Mouse (Mus musculus) retina, postnatal 1 day (tissue): ENCODE data around the gene Mbd6.
A peak's percentile ranks its signal among the peaks of the same experiment; 100 is the strongest.

Experiments used
- DNase-seq: peaks from one replicate; pipeline ENCODE4 v3.0.0-alpha.2; 2012

Mbd6 gene

DNA sequence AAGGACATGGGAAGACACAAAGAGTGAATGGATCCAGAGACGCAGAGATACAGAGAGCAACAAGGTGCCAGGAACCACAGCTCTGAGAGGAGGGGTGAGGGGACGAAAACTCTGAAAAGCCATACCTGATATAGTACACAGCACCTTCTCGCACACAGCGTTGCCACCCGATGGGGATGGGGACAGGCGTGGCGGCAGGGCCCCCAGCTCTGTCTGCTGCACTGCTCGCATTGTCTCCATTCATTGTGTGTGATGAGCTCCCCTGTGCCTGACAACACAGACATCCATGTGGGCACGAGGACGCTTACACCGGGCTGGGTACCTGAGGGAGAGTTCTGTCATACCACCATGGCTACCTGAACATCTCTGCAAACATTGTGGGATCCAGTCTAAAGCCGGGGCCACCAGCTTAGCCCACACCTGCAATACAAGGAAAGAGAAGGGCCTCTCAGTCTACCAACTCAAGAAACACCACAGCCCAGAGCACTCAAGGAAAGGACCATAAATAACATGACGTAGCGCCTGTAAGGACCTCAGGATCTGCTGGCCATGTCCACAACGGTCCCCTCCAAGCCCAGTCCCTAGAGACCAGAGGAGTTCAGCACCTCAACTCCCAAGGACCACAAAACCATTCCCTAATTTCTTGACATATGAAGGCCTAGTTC, 1.4 kb downstream of the Mbd6 start:
- DNase-seq = no peak

DNA sequence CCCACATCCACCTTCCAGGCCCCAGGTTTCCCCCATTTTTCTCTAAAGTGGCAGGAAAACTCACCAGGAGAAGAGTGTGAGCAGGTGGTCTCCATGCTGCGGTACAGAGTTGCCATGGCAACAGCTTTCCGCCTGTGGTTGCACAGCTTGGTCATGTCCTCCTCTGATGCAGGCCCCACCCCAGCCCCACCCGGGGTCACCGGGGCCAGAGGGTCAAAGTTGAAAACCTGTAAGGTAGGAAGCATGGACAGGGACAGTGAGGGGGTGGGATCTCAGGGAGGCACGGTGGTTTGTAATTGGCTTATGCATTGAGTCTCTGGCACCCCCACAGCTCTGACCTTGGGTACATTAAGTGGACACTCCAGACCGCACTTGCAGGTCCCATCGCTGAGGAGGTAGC, 2.1 kb downstream of the Mbd6 start:
- DNase-seq = peak; percentile 40

DNA sequence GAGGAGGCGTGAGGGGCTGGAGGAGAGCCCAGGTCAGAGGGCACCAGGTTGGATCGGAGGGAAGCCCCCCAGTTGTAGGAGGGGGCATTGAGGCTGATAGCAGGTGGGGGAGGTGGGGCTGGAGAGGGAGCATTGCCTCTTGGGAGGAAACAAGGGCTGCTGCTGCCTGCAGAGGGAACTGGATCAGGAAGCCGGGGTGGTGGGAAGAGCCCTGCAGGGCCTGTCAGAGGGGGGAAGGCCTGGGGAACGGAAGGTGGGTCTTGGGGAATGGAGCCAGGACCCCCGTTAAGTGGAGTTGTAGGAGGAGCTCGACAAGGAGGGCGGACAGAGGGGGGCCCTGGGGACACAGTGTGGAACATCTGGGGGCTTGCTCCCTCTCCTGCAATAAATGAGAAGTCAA, 2.6 kb downstream of the Mbd6 start:
- no peak for DNase-seq

DNA sequence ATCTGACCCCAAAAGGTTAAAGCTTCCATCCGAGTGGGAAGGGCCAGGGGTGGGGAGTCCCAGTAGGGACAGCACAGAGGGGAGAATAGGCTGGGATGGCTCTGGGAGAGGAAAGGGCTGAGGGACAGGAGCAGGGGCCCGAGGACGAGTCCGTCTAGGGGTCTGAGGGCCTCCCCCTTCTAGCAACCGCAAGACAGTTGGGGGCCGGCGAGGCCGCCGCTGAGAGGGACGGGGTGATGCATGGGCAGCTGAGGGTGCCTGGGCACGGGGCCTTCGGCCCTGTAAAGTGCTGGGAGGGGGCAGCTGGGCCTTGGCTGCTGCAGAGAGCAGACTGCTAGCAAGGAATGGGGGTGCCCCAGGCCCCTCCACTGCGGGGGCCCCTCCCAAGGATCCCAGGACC, 3.2 kb downstream of the Mbd6 start:
- no peak for DNase-seq

DNA sequence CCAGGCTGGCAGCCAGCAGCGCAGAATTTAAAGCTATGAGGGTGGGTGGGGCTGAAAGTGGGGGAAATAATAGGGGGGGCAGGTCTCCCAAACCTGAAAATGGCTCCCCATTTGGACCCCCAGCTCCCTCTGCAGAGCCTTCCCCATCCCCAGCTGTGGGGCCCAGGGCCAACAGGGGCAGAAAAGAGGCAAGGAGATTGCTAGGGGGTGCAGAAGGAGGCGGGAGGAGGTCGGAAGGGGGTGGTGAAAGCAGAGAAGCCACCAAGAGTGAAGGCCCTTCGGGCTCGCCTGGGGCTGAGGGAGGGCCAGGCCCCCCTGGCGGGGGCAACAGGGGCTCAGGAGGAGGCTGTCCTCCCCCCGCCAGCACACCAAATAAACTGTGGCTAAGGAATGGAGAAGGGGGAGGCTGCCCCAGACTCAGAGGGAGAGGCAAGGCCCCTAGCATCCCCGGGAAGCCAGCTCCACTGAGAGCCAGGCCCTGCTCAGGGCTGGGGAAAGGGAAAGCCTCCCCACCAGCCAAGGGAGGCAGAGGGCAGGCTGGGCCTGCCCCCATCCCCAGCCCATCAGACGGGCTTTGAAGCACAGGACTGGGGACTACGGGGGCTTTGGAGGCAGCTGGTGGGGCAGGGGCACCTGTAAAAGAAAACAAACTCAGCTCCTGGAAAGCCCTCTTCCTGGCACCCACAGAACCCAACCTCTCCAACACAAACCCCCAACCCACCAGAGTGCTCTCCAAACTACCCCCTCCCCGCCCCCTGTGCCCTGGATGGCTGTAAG, 3.9 kb downstream of the Mbd6 start:
- DNase-seq = no peak

DNA sequence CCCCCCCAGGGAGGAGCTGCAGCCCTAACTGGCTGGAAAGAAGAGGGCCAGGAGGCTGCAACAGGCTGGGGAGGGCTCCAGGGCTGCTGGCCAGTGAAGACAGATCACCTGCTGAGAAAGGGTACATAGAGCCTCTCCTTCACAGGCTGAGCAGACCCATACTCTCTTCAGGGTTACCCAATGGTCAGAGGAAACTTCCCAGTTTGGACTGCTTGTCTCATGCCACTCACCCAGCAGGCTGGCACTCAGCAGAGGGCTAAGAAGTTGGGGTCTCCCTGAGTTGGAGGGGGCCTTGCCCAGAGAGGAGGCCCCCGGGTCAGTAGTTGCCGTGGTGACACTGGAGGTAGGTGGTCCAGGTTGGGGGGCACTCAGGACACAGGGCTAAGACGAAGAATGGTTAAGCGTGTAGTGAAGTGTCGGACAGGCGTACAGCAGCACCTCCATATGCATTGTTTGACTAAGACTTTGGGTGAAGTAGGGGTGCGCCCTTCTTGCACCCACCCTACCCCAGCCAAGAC, 4.7 kb downstream of the Mbd6 start:
- no peak for DNase-seq

DNA sequence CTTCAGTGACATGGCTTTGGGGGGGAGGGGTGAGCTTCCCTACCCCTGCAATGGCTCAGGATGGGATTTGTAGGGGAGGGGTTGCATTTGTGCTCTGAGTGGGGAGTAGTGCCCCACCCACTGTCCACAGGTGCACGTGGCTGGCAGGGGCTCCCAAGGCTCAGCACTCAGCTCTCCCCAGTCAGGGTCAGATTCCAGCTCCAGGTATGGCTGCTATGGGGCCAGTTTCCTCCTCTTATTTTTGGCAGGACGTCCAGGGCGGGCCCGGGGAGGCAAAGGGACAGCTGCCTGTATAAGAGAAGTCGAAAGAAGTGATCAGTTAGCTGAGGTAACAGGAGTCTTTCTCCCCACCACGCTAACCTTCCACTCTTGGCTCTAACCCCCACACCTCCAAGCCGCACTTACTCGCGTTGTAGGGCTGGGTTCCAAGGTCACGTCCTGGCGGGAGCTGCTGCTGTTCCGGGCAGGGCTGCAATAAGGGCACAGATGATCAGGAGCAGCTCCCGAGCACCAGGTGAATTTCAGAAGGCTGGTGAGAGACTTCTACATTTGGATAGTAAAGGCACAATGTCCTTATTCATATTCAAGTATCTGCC, 6.1 kb downstream of the Mbd6 start:
- no peak for DNase-seq

DNA sequence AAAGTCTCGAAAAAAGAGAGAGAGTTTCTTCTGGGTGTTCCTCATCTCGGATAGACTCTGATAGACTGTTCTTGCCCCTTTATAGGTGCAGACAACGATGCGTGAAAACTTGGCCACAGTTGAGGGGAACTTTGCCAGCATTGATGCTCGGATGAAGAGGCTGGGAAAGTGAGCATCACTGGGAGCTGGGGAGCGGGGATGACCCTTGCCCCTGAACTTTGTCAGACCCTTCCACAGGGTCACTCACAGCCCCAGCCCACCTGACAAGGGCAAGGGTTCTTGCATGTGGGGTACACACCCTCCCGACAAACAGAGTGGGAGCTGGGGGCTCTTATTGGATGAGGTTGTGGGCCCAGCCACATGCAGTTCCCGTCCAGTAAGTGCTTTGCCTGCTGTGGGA, 7.5 kb downstream of the Mbd6 start:
- DNase-seq = no peak

DNA sequence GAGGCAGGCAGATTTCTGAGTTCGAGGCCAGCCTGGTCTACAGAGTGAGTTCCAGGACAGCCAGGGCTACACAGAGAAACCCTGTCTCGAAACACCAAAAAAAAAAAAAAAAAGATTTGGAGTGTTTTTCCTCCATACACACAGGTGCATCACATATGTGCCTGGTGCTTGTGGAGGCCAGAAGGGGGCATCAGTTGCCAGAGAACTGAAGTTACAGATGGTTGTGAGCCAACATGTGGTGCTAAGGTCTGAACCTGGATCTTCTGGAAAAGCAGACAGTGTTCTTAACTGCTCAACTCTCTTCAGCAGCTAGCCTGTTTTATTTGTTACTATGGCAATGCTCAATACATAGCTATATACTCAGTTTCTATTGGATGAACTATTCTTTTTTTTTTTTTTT, 9.1 kb downstream of the Mbd6 start:
- no peak for DNase-seq

DNA sequence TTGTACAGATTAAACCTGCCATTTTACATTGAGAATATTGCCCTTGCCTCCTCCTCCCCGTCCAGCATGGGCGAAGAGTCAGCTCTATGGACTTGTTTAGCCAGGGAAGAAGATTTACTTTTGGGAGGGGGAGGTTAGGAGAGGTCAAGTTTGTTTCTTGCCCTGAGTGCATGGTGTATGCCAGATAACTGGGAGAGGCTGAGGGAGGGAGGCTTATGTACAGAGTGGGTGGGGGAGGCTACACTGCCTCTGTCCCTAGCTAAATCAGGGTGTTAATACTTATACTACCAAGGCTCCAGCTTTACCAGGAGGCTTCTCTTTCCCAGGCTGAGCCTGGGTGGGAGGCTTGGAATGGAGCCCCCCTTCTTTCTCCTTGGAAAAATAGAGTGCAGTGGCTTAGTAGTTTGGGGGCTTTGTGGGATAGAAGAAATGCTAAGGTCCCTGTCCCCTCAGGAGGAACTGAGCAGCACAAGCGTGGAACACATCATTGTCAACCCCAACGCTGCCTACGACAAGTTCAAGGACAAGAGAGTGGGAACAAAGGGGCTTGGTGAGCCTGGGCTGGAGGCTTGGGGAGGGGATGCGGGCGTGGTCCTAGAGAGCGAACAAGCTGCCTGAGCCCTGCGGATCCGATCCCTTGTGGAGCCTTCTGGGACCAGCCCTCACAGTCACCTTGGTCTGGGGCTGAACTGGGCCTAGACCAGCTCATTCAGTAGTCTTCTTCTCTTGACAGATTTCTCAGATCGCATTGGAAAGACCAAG, 14.4 kb downstream of the Mbd6 start:
- DNase-seq = no peak

DNA sequence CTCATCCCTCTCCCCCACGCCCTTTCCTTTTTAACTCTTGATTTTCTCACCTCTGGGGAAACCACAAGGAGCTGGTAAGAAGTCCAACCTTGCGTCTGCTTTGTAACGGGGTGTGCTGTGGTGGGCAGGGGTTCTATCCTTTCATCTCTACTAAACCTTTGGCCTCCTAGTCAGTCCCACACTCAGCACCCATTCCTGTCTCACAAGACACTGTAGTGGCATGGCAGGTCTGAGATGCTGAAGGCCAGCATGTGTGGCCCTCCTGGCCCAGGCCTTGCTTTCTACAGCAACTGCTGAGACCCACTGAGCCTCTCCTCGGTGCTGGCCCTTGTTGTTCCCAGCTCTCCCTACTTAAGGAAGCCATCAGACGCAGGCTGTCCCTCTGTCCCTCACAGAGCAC, 16.4 kb downstream of the Mbd6 start:
- DNase-seq = no peak

DNA sequence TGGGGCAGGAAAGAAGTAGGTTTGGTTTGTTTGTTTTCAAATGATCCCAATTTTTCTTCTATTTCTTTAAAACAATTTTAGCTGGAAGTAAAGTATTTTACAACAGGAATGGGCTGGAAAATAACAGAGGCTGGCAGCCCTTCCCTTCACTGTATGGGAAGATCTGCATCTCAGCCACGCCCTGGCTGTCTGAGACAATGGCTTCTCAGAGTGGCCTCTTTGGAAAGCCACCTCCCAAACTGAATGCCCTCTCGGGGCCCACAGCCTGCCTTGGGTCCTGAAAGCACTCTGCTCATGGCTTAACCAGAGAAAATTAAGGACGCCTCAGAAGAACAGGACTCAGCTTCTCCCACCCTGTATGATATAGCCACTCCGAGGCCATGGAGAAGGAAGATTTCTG, 18.9 kb downstream of the Mbd6 start:
- no peak for DNase-seq

DNA sequence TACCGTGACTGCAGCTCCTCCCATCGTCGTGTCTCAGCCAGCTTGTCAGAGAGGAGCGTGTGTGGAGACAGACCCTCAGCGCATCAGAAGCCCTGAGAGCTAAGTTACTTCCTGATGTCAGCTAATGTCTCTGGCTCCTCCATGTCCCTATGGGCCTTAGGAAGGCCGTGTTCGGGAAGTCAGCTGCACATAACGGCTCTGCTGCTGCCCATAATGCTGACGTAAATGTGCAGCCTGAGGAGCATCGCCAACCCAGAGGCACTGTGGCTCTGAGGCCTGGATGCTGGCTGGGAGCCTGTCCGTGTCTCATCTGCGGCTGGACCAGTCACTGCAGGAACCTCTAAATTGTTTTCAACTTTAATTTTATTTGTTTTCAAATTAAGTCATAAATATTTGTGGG, 19.8 kb downstream of the Mbd6 start:
- peak; percentile 19 for DNase-seq

DNA sequence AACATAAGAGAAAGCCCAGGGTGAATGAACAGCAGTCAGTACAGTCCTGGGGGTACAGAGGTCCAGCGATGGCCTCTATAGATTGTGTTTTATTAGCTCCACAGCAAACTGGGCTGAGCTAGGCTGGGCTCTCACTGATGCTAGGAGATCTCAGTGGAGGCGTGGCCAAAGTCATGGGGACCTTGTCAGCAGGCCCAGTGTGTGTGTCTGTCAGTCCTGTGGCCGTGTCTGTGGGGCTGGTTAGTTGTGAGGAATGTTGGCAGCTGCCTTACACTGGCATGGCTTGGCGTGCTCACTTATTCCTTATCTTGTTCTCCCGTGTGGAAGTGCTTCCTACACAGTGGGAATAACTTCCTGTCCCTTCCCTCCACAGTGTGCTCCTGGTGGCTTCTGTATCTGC, 20.4 kb downstream of the Mbd6 start:
- no peak for DNase-seq

DNA sequence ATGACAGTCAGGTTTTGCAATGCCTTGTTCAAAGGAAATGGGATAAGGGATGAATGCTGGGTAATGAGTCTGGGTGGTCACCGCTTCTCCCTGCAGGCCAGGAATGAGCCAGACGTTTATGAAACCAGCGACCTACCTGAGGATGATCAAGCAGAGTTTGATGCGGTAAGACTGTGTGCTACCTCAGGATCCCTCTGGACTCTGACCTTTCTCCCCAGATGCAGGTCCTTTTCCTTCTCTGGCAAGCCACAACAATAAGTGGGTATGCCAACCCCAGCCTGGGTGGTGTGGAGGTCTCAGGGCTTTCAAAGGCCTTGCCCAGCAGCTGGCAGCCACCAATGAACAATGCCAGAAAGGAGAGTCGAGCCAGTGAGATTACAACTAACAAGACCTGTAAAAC, 21.5 kb downstream of the Mbd6 start:
- no peak for DNase-seq

DNA sequence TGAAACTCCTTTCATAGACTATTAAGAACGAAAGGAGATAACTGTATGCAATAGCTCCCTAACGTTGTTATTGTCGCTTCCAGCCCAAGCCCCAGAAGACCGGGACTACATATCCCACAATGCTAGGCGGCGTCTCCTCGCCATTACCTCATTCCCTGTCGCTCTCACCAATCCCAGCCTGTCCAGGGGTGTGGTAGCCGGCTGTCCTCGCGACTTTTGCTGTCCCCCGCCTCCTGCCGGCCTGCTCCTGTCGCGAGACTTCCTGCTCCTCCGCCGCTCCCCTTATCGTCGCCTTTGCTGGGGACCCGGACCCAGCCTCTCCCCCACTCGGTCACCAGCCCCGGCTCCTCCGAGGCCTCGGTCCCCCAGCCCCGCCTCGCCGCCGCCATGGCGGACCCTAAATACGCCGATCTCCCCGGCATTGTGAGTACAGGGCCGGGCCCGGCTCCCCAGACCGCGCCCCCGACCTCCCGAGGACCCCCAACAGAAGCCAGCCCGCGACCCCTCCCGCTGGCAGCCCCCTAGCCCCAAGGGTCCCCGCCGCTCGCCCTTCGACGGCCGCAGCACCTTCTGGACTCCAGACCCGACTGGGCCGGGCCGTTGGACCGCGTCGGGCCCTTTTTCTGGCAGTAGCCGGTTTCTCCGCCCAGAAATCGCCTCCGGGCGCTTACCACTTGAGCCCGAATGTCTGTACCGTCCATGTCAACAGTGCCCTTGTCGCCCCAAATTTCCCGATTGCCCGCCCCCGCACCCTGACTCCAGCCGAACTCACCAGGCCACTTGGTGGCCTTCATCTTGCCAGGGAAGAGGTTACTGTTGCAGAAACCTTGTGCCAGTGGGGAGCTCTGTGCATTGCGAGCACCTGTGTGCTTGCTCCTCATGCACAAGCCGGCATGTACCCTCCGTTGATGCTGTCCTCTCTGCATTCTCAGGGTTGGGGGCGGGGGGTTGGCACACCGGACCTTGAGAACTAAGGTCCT, 22.4 kb downstream of the Mbd6 start, which contains the start of gene Dctn2:
Gene Dctn2 (plus strand): TSS at position 257 of the 980 bp plus-strand sequence.
- peak; percentile 98 for DNase-seq

DNA sequence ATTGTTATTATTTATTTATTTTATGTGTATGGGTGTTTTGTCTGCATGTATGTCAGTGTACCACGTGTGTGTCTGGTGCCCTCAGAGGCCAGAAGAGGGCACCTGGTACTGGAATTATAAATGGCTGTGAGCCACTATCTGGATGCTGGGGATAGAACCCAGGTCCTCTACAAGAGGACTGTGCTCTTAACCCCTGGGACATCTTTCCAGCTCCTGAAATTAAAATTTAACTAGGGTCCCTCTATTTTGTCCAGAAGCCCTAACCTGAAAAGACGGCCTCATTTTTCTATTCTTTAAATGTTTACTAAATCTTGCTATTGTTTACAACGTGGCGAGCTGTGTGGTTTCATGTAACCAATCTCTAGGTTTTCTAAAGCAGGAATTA, 23.1 kb downstream of the Mbd6 start:
- DNase-seq = peak; percentile 41

DNA sequence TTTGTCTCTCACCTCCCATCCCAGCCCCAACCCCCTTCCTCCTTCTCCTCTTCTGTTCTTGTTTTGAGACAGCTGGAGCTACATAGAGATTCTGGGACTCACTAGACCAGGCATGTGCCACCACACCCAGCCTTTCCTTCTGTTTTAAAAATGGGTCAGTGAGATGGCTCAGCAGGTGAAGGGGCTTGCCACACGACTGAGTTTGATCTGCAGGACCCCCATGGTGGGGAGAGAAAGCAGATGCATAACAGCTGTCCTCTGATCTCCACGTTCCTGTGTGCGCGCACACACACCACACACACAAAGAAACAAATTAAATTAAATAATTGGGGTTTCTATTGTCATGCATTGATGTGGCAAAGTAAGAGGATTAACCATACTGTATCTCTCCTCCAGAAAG, 23.8 kb downstream of the Mbd6 start:
- DNase-seq = peak; percentile 36

DNA sequence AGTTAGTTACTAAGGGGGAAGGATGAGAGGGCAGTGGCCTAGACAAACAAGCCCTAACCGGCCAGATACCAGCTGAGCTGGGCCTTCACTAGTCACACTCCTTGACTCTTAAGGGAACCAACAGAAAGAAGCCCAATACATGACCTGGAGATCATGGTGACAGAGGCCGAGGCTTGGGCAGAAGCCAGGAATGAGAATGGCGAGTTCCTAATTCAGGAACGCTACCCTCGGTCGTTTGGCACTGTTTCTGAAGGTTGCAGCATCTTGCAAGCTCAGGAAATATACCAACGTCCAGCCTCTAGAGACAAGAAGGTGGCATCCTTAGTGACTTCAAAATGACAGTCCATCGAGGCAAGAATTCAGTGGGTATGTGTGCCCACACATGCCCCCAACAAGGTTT, 24.5 kb downstream of the Mbd6 start:
- no peak for DNase-seq

DNA sequence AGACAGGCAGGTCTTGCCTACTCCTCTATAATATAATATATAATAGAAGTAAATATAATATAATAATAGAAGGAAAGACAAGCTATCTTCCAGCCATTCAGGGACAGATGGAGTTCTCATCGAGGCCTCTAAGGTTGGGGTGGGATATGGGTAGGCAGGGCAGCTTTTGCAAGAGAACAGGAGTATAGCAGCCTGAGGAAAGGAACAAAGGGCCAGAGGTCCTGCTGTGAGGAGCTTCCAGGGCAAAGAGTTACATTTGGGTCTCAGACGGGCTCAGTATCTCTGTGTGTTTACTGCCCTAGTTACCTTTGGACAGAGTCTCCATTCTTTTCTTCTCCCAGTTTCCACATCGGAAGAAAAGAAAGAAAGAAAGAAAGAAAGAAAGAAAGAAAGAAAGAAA, 25.2 kb downstream of the Mbd6 start:
- DNase-seq = no peak

DNA sequence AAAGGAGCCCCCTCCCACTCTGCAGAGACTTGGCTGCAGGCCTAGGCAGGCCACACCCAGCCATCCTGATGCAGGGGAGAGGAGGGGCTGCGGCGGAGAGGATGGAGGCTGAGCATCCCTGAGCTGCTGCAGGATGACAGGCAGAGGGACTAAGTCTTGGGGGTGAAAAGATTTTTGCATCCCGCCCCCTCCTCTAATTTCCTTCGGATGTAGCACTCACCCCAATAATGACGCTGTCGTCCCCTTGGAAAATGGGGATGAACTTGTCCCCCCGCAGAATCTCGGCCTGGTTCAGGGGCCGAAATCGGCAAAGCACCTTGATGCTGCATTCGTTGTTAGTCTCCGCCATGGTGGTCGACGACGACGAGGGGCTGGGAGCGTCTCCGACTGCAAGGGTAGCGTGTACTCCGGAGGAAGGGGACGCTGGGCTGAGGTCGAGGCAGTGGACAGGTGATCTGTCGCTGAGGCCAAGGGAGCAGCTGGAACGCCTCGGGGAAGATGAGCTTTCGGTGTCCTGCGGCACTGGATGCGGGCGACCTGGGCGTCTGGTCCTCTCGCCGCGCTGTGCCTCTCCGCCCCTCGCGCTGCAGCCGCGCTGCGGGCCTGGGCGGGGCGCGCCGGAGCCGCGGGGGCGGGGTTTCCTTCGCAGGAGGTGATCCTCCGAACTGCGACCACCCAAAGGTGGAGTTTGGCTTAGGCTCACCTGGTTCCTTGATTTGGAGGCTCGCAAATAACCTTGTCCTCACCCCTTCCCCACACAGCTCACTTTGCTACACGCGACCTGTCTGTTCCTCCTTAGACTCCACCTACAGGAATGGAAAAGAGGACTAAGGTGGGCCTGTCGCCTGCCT, 26.0 kb downstream of the Mbd6 start, which contains the start of gene Kif5a:
Gene Kif5a (minus strand): TSS at position 801 of the 851 bp plus-strand sequence.
- peak; percentile 61 for DNase-seq
